Mouse (Mus musculus): Measurements from ENCODE around the gene Auts2.

Auts2 gene

DNA sequence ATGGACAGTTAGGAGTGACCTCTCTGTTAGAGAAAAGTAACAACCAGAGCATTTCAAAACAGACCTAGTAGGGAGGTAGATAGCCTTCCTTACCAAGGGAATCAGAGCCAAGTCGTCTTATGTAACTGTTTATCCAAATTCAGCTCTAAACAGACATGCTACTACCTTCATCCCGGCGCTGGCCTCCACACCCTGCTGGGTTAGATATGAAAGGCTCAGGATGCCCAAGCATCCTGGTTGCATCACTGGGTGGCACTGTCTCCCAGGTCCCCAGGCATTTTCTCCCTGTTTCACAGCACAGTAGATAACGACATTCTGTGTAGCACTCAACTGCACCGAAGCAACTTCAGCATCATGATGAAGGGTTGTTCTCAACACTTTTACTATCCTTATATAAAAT is 154.4 kb downstream of the Auts2 start:
- no peak for DNase-seq (ENCODE audit: low read depth)

DNA sequence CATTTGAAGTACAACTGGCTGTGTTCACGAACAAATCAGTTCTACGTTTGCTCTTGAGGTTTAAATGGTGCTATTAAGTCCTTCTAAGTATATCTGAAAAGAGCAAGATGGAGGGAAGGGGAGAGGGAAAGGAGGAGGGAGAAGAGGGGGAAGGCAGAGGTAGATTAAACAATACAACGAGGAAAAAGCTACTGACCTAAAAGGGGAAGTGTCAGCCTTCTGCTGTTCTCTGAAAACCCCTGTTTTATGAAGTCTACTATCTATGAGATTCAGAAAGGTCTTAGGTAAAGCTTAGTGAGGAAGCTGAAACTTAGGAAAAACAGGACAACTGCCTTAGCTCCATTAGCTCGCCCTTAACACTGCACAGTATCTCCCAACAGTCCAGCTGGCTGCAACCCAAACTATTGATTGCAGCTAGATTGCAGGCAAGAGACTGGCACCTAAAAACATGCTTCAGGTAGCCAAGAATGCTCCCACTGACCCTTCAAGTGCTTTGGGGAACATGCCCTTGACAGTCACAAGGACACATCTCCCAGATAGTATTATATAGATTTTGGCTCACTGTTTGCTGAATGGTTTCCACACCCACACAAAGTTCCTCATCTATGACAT is 157.8 kb downstream of the Auts2 start:
- no peak for DNase-seq (ENCODE audit: low read depth)

DNA sequence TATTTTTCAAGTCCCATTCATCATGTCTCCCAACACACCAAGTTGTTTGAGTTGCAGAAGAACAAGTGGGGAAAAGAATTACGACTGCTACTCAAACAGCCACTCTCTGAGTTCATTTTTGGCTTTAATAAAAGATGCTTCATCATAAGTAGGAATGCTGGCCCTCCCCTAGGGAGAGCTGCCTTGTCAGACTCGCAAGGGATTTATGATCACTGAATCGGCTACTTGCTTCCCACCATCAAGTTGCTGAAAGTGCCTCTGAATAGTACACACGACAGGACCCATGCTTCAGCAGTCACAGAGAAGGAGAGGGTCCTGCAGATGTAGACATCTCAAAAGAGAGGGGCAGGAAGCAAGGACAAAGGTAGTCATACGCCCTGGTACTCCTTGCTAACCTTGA is 162.9 kb downstream of the Auts2 start:
- DNase-seq (ENCODE audit: low read depth), result no peak

DNA sequence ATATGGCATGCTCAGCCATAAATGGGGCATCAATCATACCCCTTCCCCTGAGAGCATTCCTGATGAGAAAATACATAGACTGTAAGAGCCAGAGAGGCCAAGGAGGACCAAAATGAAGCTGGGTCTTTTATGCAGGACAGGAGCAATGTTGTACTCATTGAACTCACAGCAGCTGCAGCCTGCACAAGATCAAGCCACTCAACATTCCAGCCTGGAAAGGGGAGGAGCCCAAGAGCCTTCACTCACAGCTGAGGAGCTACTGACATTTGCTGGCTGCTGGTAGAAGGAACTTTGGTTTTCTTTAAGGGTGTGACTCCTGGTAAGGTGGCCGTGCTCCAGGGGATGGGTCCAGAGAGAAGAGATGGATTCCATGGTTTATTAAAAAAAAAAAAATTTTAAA is 164.2 kb downstream of the Auts2 start:
- DNase-seq (ENCODE audit: low read depth), result no peak

GRCm38 (mm10) chr5:132375130-132375529 is 168.0 kb downstream of the Auts2 start:
- no peak for DNase-seq (ENCODE audit: low read depth)

DNA sequence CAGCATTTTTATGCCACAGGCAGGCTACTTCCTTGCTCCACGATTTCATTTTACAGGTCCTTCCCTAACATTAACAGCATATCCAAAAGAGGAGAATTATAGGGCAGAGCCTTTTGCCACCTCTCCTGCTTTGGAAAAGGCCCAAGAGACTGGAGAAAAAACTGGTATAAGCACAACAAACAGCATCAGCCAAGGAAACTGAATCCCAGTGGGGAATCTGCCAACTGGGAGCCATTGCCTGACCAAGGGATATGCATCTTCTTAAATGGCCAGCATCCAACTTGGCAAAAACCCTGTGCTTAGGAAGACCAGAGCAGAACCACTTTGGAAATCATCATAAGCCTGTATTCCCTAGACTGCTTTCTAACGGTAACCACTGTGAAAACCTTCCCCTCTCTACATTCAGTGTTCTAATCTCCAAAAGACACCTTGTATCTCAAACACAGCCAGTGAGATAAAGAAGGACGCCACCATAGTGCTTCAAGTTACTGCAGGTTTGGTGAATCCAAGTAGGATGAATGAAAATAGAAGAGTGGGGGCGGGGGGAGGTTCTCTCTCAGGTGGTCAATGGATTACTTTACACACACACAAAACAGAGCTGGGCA is 169.6 kb downstream of the Auts2 start:
- no peak for DNase-seq (ENCODE audit: low read depth)

- no peak for DNase-seq (ENCODE audit: low read depth)
Measured at GRCm38 (mm10) chr5:132372605-132373004, 170.5 kb downstream of the Auts2 start.

GRCm38 (mm10) chr5:132368678-132369088 is 174.5 kb downstream of the Auts2 start:
- DNase-seq (ENCODE audit: low read depth), result no peak

DNA sequence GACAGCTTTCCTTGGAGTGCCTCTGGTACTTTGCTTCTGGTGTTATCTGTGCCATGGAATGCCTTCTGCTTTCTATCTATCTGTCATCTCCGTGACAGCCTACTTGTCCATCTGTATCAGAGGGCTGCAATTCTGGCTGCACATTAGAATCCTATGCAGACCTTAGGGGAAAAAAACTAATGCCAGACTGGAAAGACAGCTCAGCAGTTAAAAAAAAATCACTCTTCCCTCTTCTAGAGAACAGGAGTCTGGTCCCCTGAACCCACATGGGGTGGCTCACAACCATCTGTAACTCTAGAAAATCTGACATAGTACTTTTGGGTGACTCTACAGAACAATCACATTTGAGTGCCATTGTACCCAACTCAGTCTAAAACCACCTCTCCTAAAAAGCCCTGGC is 181.9 kb downstream of the Auts2 start:
- no peak for DNase-seq (ENCODE audit: low read depth)

- DNase-seq (ENCODE audit: low read depth), result no peak
Measured at GRCm38 (mm10) chr5:132357726-132358125, 185.4 kb downstream of the Auts2 start.

DNA sequence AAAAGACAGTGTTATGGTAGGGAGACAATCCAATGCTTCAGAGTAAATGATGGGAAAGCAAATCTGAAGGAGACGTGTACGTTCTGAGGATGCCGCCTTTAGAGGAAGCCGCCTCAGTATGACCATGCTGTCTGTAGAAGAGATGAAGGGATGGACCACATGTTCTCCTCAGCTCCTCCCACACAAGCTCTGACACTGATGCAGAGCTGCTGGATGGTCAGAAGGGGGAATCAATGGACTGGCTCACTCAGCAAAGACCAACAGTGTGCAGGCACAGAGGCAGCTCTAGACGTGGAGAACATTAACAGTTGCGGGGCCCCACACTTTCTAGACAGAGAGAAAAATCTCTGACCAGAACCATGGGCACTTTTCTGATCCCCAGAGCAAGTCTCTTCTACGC is 187.2 kb downstream of the Auts2 start:
- no peak for DNase-seq (ENCODE audit: low read depth)

DNA sequence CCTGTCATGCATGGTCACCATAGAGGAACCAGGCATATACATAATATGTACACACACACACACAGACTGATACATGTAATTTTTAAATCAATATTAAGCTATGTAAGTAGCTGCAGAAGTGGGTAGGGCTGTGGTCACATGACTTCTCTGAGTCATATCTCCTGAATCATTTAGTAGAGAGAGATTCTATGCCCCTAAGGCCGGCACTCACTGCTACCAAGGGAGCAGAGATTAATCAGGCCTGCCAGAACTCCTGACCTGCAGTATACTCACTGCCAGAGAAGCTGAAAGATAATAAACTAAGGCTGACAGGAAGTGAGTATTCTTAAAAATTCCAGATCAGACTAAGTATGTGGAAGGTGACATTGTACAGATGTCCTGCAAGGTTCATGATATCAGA is 190.7 kb downstream of the Auts2 start:
- no peak for DNase-seq (ENCODE audit: low read depth)

DNA sequence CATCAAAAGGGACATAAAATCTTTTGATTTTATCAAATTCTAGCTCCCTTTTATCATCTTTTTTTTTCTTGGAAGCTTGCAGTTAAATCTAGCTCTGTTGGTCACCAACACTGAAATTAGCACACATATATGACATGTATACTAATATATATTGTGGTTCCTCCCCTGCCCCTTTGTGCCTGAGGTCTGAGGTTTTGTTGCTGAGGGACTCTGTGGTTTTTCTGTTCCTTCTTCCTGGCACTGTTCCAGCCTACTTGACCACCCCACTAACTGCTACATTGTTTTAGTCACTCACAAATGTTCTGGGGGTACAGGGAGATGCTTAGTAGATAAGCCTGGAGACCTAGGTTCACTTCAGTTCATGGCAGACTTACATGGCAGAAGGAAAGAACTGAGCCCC is 192.0 kb downstream of the Auts2 start:
- DNase-seq (ENCODE audit: low read depth), result no peak

GRCm38 (mm10) chr5:132341315-132341714 is 201.8 kb downstream of the Auts2 start:
- DNase-seq (ENCODE audit: low read depth), result no peak

GRCm38 (mm10) chr5:132337677-132338076 is 205.5 kb downstream of the Auts2 start:
- no peak for DNase-seq (ENCODE audit: low read depth)

DNA sequence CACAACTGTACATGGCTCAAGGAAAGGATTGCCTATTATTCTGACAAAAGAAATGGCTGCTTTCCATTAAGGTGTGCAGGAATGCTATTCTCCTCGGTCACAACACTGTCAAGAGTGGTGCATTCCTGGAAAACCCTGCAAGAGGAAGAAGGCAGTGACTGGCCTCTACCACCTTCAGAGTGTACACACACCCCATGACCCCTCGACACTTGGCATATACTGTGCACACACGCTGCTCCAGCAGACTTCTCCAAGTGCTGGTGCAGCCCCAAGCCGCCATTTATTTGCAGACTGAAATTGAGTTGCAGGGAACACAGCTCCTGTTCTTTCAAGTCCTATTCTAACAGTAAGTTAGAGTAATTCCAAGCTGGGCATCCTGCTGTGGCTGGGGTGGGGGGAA is 207.4 kb downstream of the Auts2 start:
- DNase-seq (ENCODE audit: low read depth), result no peak

- no peak for DNase-seq (ENCODE audit: low read depth)
Measured at GRCm38 (mm10) chr5:132334796-132335195, 208.3 kb downstream of the Auts2 start.

DNA sequence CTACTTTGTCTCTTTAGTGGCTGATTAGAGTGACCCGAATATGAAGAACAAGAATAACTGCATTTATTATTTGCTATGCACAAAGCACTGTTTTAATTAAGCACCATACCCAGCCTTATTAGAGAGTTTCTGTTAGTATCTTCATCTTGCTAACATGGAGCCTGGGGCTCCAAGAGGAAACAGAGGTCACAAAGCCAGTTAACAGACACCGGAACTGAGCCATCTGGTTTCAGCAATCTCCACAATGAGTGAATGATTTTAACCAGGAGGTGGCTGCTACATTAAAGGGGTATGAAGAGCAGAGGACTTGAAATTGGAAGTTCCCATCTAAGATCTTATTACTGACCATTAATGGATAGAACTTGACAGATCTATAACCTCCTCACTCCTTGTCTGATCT is 209.4 kb downstream of the Auts2 start:
- no peak for DNase-seq (ENCODE audit: low read depth)

GRCm38 (mm10) chr5:132332521-132332920 is 210.6 kb downstream of the Auts2 start:
- DNase-seq (ENCODE audit: low read depth), result no peak

DNA sequence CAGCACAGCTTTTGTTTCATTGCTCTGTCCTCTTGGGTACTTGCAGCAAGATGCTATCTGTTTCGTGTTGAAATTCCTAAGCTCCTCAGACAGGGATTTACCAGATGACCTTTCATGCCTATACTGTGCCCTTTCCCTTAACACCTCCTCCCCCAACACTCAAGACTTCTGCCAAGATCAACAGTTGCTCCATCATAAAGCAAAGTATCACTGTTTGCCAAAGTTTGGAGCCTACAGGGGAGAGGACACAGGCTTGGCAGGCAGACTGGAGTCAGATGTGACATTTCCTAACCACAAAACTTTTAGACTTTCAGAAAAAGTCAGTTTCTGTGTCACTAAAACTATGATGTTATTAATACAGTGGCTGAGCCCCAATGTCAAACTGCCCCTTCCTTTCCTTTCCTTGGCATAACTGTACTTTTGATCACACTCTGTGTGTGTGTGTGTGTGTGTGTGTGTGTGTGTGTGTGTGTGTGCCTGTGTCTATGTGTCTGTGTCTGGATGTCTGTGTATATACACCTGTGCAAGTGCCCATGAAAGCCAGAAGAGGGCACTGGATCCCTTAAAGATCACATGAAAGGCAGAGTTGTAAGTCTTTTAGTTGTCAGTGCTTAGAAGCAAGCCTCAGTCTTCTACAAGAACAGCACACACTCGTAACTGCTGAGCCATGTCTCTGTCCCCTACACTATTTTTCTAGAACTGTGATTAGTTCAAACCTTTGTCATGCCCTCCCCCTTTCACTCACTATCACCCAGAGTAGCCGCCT is 213.8 kb downstream of the Auts2 start:
- no peak for DNase-seq (ENCODE audit: low read depth)

DNA sequence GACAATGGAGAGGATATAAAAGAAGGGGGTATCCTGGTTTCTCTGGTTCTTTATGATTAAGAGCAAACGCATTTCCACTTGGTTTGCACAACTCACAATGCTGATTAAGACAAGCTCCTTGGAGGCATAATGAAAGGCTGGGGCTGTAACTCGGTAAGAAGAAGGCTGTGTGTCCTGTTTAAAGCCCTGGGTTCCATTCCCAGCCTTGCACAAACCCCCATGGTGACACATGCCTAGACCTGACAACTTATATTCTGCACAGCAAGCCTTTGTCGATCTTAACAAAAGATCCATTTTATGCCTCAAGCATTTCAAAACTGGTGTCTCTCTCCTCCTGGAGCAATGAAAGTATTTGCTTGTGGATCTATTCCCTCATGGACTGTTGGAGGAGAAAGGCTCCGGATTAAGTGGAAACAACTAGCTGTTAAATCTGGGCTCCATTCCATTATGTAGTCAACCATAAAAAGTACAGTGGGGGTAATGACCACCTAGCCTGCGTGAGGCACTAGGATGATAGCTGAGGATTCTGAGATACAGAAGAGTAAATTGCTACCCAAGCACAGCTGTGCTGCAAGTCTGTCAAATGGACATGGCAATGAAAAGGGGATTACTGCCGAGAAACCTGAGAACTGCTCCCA is 218.8 kb downstream of the Auts2 start:
- DNase-seq (ENCODE audit: low read depth), result no peak

DNA sequence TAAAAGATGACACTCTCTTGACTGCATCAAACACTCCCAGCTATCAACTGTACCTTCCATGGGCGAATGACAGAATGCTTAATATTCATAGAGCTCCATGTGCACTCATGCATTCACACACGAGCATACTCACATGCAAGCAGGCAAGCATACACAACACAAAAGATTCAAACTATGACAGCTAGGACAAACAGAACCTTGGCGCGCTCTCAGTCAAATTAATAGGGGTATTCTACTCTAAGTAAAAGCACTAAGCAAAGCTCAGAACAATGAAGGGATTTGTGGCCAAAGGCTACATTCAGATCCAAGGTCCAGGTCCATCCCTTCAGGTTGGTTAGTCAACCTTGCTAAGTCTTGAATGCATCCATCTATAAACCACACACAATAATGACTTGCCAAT is 219.5 kb downstream of the Auts2 start:
- DNase-seq (ENCODE audit: low read depth), result no peak

GRCm38 (mm10) chr5:132322971-132323370 is 220.2 kb downstream of the Auts2 start:
- no peak for DNase-seq (ENCODE audit: low read depth)

Data from naive thymus-derived CD4-positive, alpha-beta T cell, adult 2 months (primary cell).